Mouse (Mus musculus) myocyte (in vitro differentiated cells): ENCODE data around the gene Ezh1.

Source experiments
- CEBPB ChIP-seq: IDR thresholded peaks from 2 replicates; pipeline ENCODE4 v1.6.1; 2011; ENCODE audit warnings: mild to moderate bottlenecking, moderate library complexity; ENCODE audit not compliant: poor library complexity, insufficient read depth, severe bottlenecking
- MAX ChIP-seq: IDR thresholded peaks from one replicate; pipeline ENCODE4 v1.6.1; 2011; ENCODE audit warnings: low read depth, mild to moderate bottlenecking, control low read depth
- MYOG ChIP-seq, 3 experiments: IDR thresholded peaks; one replicate each; pipeline ENCODE4 v1.6.1; 2011; ENCODE audit warnings: control low read depth in 2 of 3, low read depth in 2 of 3, mild to moderate bottlenecking in 2 of 3; ENCODE audit not compliant: insufficient read length in 2 of 3, control insufficient read depth in 1 of 3, insufficient read depth in 1 of 3
- POLR2A ChIP-seq: IDR thresholded peaks from one replicate; pipeline ENCODE4 v1.6.1; 2011; ENCODE audit warnings: low read depth, mild to moderate bottlenecking, control low read depth, moderate library complexity; ENCODE audit not compliant: insufficient read length
- POLR2AphosphoS2 ChIP-seq: IDR thresholded peaks from one replicate; pipeline ENCODE4 v1.6.1; 2011; ENCODE audit warnings: low read depth, control low read depth; ENCODE audit not compliant: insufficient read length
- SRF ChIP-seq: IDR thresholded peaks from one replicate; pipeline ENCODE4 v1.6.1; 2011; ENCODE audit warnings: low read depth; ENCODE audit not compliant: control insufficient read depth, insufficient read length
- TCF12 ChIP-seq: IDR thresholded peaks from one replicate; pipeline ENCODE4 v1.6.1; 2011; ENCODE audit warnings: mild to moderate bottlenecking, control low read depth; ENCODE audit not compliant: poor library complexity, insufficient read depth, severe bottlenecking
- TCF3 ChIP-seq: IDR thresholded peaks from one replicate; pipeline ENCODE4 v1.6.1; 2011; ENCODE audit warnings: low read depth, control low read depth; ENCODE audit not compliant: insufficient read length
- USF1 ChIP-seq: IDR thresholded peaks from one replicate; pipeline ENCODE4 v1.6.1; 2011; ENCODE audit warnings: low read depth, mild to moderate bottlenecking, control low read depth, moderate library complexity

GRCm38 (mm10) chr11:101152825-101153224, 73.4 kb downstream of the Ezh1 start:
- TF ChIP-seq CEBPB (no peak), POLR2A (no peak), USF1 (no peak), TCF12 (no peak), POLR2AphosphoS2 (no peak), TCF3 (no peak), MAX (no peak), MYOG (IDR thresholded peaks at IDR 0.05; ENCODE audit: control insufficient read depth in 1 of 3, insufficient read depth in 1 of 3, insufficient read length in 2 of 3, low read depth in 2 of 3) (no peak), SRF (no peak)
